In genomic region chr6:22002521-22003199, GRCm38 (mm10) we compare ENCODE assay signal across 11 mouse cellular contexts. TPM values are rescaled to one million over a fixed set of nuclear protein-coding genes. Genes with fewer than 3 reads are reported as not detected.
DNase-seq lines count a peak whose midpoint lies in the region; ATAC-seq lines count a peak whose summit lies in the region.
"Had no signal": no experiment of that assay in that cellular context is flagged by ENCODE, and none has a peak within 500 bp of the region (broad histone marks: within the 10 kb centered on the region; RNA-seq: fewer than 3 reads in every experiment).

No protein-coding gene starts in this region.

- H3K4me3 ChIP-seq in kidney, embryonic 15.5 days (replicated peaks), result no peak overlapping the region
- H3K4me3 ChIP-seq in embryonic facial prominence, embryonic 11.5 days (ENCODE audit: low read depth, low read length), result no peak overlapping the region
- H3K4me3 ChIP-seq in hindbrain, embryonic 11.5 days (ENCODE audit: low read depth, low read length), result no peak overlapping the region
- H3K4me3 ChIP-seq: myocyte had no signal

- peak overlapping the region; percentile 93 for H3K27ac ChIP-seq in kidney, embryonic 15.5 days
- H3K27ac ChIP-seq in embryonic facial prominence, embryonic 11.5 days (replicated peaks; ENCODE audit: low read depth, low read length), result peak overlapping the region; percentile 25; the same call in 1 of the 2 replicates
- no peak overlapping the region for H3K27ac ChIP-seq in hindbrain, embryonic 11.5 days (ENCODE audit: low read depth, low read length)

- H3K4me1 ChIP-seq in kidney, embryonic 15.5 days, result peaks cover 63% of the 10 kb centered on the region
- H3K4me1 ChIP-seq in embryonic facial prominence, embryonic 11.5 days (ENCODE audit: control insufficient read depth, insufficient read depth, low read length), result no peaks in the 10 kb centered on the region
- no peaks in the 10 kb centered on the region for H3K4me1 ChIP-seq in hindbrain, embryonic 11.5 days (replicated peaks; ENCODE audit: control insufficient read depth, insufficient read depth, low read length)

- H3K4me2 ChIP-seq in kidney, embryonic 15.5 days, result peak overlapping the region; percentile 26
- H3K4me2 ChIP-seq in embryonic facial prominence, embryonic 11.5 days (ENCODE audit: low read depth, low read length), result no peak overlapping the region
- peak overlapping the region; percentile 14; the same call in 1 of the 2 replicates for H3K4me2 ChIP-seq in hindbrain, embryonic 11.5 days (replicated peaks; ENCODE audit: low read depth, low read length)

- no peaks in the 10 kb centered on the region for H3K27me3 ChIP-seq in kidney, embryonic 15.5 days
- H3K27me3 ChIP-seq in embryonic facial prominence, embryonic 11.5 days (ENCODE audit: control insufficient read depth, insufficient read depth, low read length), result no peaks in the 10 kb centered on the region
- no peaks in the 10 kb centered on the region for H3K27me3 ChIP-seq in hindbrain, embryonic 11.5 days (ENCODE audit: control insufficient read depth, insufficient read depth, low read length)
- H3K27me3 ChIP-seq: CH12.LX had no signal

- DNase-seq in kidney, adult 8-10 months, result no peak
- no peak for DNase-seq in embryonic facial prominence, embryonic 11.5 days (ENCODE audit: low spot score)
- no peak for DNase-seq in hindbrain, embryonic 11.5 days (ENCODE audit: low spot score)
- DNase-seq in lung, postnatal 4 days, result peak; percentile 36 to 47
- DNase-seq in cerebellum, adult 9-11 months, result no peak
- DNase-seq in adrenal gland, postnatal 14 days, result no peak
- no peak for DNase-seq in left cerebral cortex, postnatal 36 days (ENCODE audit: low spot score in 2 of 2)
- DNase-seq: thymus, postnatal 14 days had no signal

- no peak for ATAC-seq in kidney, embryonic 15.5 days (replicated peaks; ENCODE audit: low FRiP score)
- no peak for ATAC-seq in embryonic facial prominence, embryonic 11.5 days (replicated peaks; ENCODE audit: insufficient number of reproducible peaks, low FRiP score, low TSS enrichment, low read depth)
- no peak for ATAC-seq in hindbrain, embryonic 11.5 days (ENCODE audit: low FRiP score)

- intact Hi-C loops in left cerebral cortex, postnatal 36 days (cut with DNase I), result no loop called here

- 44% methylated on average over 17 of the region's 17 CpGs for WGBS in kidney, embryonic 15.5 days
- whole genome bisulfite sequencing in embryonic facial prominence, embryonic 11.5 days, result 35% methylated on average over 17 of the region's 17 CpGs
- WGBS in hindbrain, embryonic 11.5 days, result 41% methylated on average over 17 of the region's 17 CpGs

- no peak overlapping the region for H3K9ac ChIP-seq in kidney, embryonic 15.5 days
- H3K9ac ChIP-seq in embryonic facial prominence, embryonic 11.5 days (replicated peaks; ENCODE audit: low read length), result peak overlapping the region; percentile 32; the same call in 1 of the 2 replicates
- no peak overlapping the region for H3K9ac ChIP-seq in hindbrain, embryonic 11.5 days (ENCODE audit: low read depth, low read length)

- H3K36me3 ChIP-seq in kidney, embryonic 15.5 days, result no peaks in the 10 kb centered on the region
- no peaks in the 10 kb centered on the region for H3K36me3 ChIP-seq in embryonic facial prominence, embryonic 11.5 days (replicated peaks; ENCODE audit: control insufficient read depth, insufficient read depth, low read depth, low read length)
- H3K36me3 ChIP-seq in hindbrain, embryonic 11.5 days (ENCODE audit: control insufficient read depth, insufficient read depth, low read length), result no peaks in the 10 kb centered on the region

- H3K9me3 ChIP-seq in kidney, embryonic 15.5 days (replicated peaks), result no peaks in the 10 kb centered on the region
- no peaks in the 10 kb centered on the region for H3K9me3 ChIP-seq in embryonic facial prominence, embryonic 11.5 days (replicated peaks; ENCODE audit: control insufficient read depth, low read length)
- H3K9me3 ChIP-seq in hindbrain, embryonic 11.5 days (ENCODE audit: control insufficient read depth, low read length), result no peaks in the 10 kb centered on the region

RNA-seq across cellular contexts. Expression of gene Cped1, which starts 16.9 kb away (rescaled TPM):
- polyA plus RNA-seq in kidney, embryonic 15.5 days (2015; fragmentation: Nextera tagmentation; extraction: Ambion mirVana), result 41.8 and 43.9 TPM in 2 replicates
- polyA plus RNA-seq in embryonic facial prominence, embryonic 11.5 days (2014; fragmentation: Nextera tagmentation; extraction: Ambion mirVana), result 40.2 and 42.3 TPM in 2 replicates
- 15.6 and 22.5 TPM in 2 replicates for polyA plus RNA-seq in hindbrain, embryonic 11.5 days (2014; fragmentation: Nextera tagmentation; extraction: Ambion mirVana)
- 31.3 and 35.4 TPM in 2 replicates for total RNA-seq in adrenal gland, postnatal 14 days (2021)
- 1 to 10 TPM; 3.0 to 4.1 TPM for total RNA-seq in left cerebral cortex, postnatal 36 days (2021)

RNA-seq across cellular contexts. Expression of gene Ing3, which starts 53.3 kb away (rescaled TPM):
- polyA plus RNA-seq in kidney, embryonic 15.5 days (2015; fragmentation: Nextera tagmentation; extraction: Ambion mirVana), result 64.5 and 72.0 TPM in 2 replicates
- polyA plus RNA-seq in embryonic facial prominence, embryonic 11.5 days (2014; fragmentation: Nextera tagmentation; extraction: Ambion mirVana), result 51.1 and 51.7 TPM in 2 replicates
- 46.1 and 52.0 TPM in 2 replicates for polyA plus RNA-seq in hindbrain, embryonic 11.5 days (2014; fragmentation: Nextera tagmentation; extraction: Ambion mirVana)
- total RNA-seq in adrenal gland, postnatal 14 days (2021), result 24.1 and 26.9 TPM in 2 replicates
- total RNA-seq in left cerebral cortex, postnatal 36 days (2021), result 10 to 100 TPM; 22.5 to 27.5 TPM

Comparison
In these comparisons a context has a peak if more than half of its experiments do, and no peak if none do; other contexts are left out.
1. DNase-seq: peak in lung, postnatal 4 days (2 of 2); none in kidney, adult 8-10 months (0 of 2), embryonic facial prominence, embryonic 11.5 days (single experiment), hindbrain, embryonic 11.5 days (single experiment), cerebellum, adult 9-11 months (single experiment), adrenal gland, postnatal 14 days (single experiment) and left cerebral cortex, postnatal 36 days (0 of 2).